Mouse (Mus musculus): ENCODE measurements around the gene Calu. TPM values are rescaled to one million over a fixed set of nuclear protein-coding genes. Genes with fewer than 3 reads are reported as not detected.
"Not testable (repeated sequence)": the region's sequence is repeated elsewhere in the genome, so short reads cannot be mapped to it uniquely, and the experiment has no call there.

Calu gene
- polyA plus RNA-seq, 1 experiment from 2014 or later = 126 TPM

GRCm38 (mm10) chr6:29388606-29389080 is 40.8 kb downstream of the Calu start:
- Histone ChIP-seq H3K4me3 (ENCODE audit: inconsistent target) (no peak overlapping the region), H3K79me2 (ENCODE audit: inconsistent target) (no peaks in the 10 kb centered on the region), H3K27ac (no peak overlapping the region), H3K36me3 (ENCODE audit: inconsistent target) (no peaks in the 10 kb centered on the region)
- WGBS (ENCODE audit: missing documents) = 12% methylated on average over 11 of the region's 11 CpGs

- Histone ChIP-seq H3K4me3 (ENCODE audit: inconsistent target) (no peak overlapping the region), H3K27ac (no peak overlapping the region), H3K79me2 (ENCODE audit: inconsistent target) (no peaks in the 10 kb centered on the region), H3K36me3 (ENCODE audit: inconsistent target) (no peaks in the 10 kb centered on the region)
- 41% methylated on average over 9 of the region's 9 CpGs for WGBS (ENCODE audit: missing documents)
Observed at GRCm38 (mm10) chr6:29389425-29389824, 41.6 kb downstream of the Calu start.

- WGBS (ENCODE audit: missing documents) = 56% methylated on average over 1 of the region's 1 CpGs
- not testable (repeated sequence) for H3K27ac ChIP-seq
Observed at GRCm38 (mm10) chr6:29390500-29390899, 42.6 kb downstream of the Calu start.

GRCm38 (mm10) chr6:29391241-29391640 is 43.4 kb downstream of the Calu start:
- not testable (repeated sequence) for H3K27ac ChIP-seq; H3K4me3 ChIP-seq (ENCODE audit: inconsistent target); H3K36me3 ChIP-seq (ENCODE audit: inconsistent target); H3K79me2 ChIP-seq (ENCODE audit: inconsistent target)
- 84% methylated on average over 8 of the region's 8 CpGs for WGBS (ENCODE audit: missing documents)

More at GRCm38 (mm10) chr6:29390500-29390899, 42.6 kb downstream of the Calu start:
- not testable (repeated sequence) for H3K79me2 ChIP-seq (ENCODE audit: inconsistent target); H3K4me3 ChIP-seq (ENCODE audit: inconsistent target); H3K36me3 ChIP-seq (ENCODE audit: inconsistent target)

GRCm38 (mm10) chr6:29391802-29392201 is 43.9 kb downstream of the Calu start:
- no peaks in the 10 kb centered on the region for H3K79me2 ChIP-seq (ENCODE audit: inconsistent target)
- 76% methylated on average over 4 of the region's 4 CpGs for WGBS (ENCODE audit: missing documents)

GRCm38 (mm10) chr6:29394286-29394685 is 46.4 kb downstream of the Calu start:
- Histone ChIP-seq H3K27ac (no peak overlapping the region), H3K79me2 (ENCODE audit: inconsistent target) (no peaks in the 10 kb centered on the region), H3K36me3 (ENCODE audit: inconsistent target) (no peaks in the 10 kb centered on the region), H3K4me3 (ENCODE audit: inconsistent target) (no peak overlapping the region)
- 100% methylated on average over 1 of the region's 1 CpGs for WGBS (ENCODE audit: missing documents)

More at GRCm38 (mm10) chr6:29391802-29392201, 43.9 kb downstream of the Calu start:
- Histone ChIP-seq H3K4me3 (ENCODE audit: inconsistent target) (no peak overlapping the region), H3K36me3 (ENCODE audit: inconsistent target) (no peaks in the 10 kb centered on the region), H3K27ac (no peak overlapping the region)

GRCm38 (mm10) chr6:29395910-29396713 is 48.2 kb downstream of the Calu start, which contains the start of gene Ccdc136:
TSS of gene Ccdc136 (plus strand) at chr6:29396309.
- no peak within 1 kb of the TSS for H3K4me3 ChIP-seq (ENCODE audit: inconsistent target)
- WGBS (ENCODE audit: missing documents) = 2% methylated on average over 39 of the region's 49 CpGs

GRCm38 (mm10) chr6:29396714-29397540 is 49.1 kb downstream of the Calu start:
- Histone ChIP-seq H3K4me3 (ENCODE audit: inconsistent target) (no peak overlapping the region), H3K27ac (no peak overlapping the region)

More at GRCm38 (mm10) chr6:29395910-29396713, 48.2 kb downstream of the Calu start, which contains the start of gene Ccdc136:
- H3K79me2 ChIP-seq (ENCODE audit: inconsistent target) = no peaks in the 10 kb centered on the region
- no peaks in the 10 kb centered on the region for H3K36me3 ChIP-seq (ENCODE audit: inconsistent target)
- H3K27ac ChIP-seq = no peak within 1 kb of the TSS

GRCm38 (mm10) chr6:29397575-29397974 is 49.7 kb downstream of the Calu start:
- no peak overlapping the region for H3K27ac ChIP-seq
- no peak overlapping the region for H3K4me3 ChIP-seq (ENCODE audit: inconsistent target)
- WGBS (ENCODE audit: missing documents) = 72% methylated on average over 6 of the region's 6 CpGs
- no peaks in the 10 kb centered on the region for H3K36me3 ChIP-seq (ENCODE audit: inconsistent target)
- H3K79me2 ChIP-seq (ENCODE audit: inconsistent target) = no peaks in the 10 kb centered on the region

More at GRCm38 (mm10) chr6:29396714-29397540, 49.1 kb downstream of the Calu start:
- Histone ChIP-seq H3K79me2 (ENCODE audit: inconsistent target) (no peaks in the 10 kb centered on the region), H3K36me3 (ENCODE audit: inconsistent target) (no peaks in the 10 kb centered on the region)
- 30% methylated on average over 24 of the region's 24 CpGs for WGBS (ENCODE audit: missing documents)

GRCm38 (mm10) chr6:29399851-29400250 is 52.0 kb downstream of the Calu start:
- Histone ChIP-seq H3K79me2 (ENCODE audit: inconsistent target) (no peaks in the 10 kb centered on the region), H3K4me3 (ENCODE audit: inconsistent target) (no peak overlapping the region), H3K36me3 (ENCODE audit: inconsistent target) (no peaks in the 10 kb centered on the region), H3K27ac (no peak overlapping the region)
- 81% methylated on average over 4 of the region's 4 CpGs for WGBS (ENCODE audit: missing documents)

GRCm38 (mm10) chr6:29402693-29403342 is 54.9 kb downstream of the Calu start:
- Histone ChIP-seq H3K79me2 (ENCODE audit: inconsistent target) (no peaks in the 10 kb centered on the region), H3K27ac (no peak overlapping the region), H3K36me3 (ENCODE audit: inconsistent target) (no peaks in the 10 kb centered on the region), H3K4me3 (ENCODE audit: inconsistent target) (no peak overlapping the region)
- WGBS (ENCODE audit: missing documents) = 32% methylated on average over 15 of the region's 34 CpGs

GRCm38 (mm10) chr6:29406412-29406811 is 58.5 kb downstream of the Calu start:
- no peak overlapping the region for H3K27ac ChIP-seq
- no peak overlapping the region for H3K4me3 ChIP-seq (ENCODE audit: inconsistent target)
- H3K79me2 ChIP-seq (ENCODE audit: inconsistent target) = no peaks in the 10 kb centered on the region
- no peaks in the 10 kb centered on the region for H3K36me3 ChIP-seq (ENCODE audit: inconsistent target)
- WGBS (ENCODE audit: missing documents) = 77% methylated on average over 6 of the region's 6 CpGs

- Histone ChIP-seq H3K79me2 (ENCODE audit: inconsistent target) (no peaks in the 10 kb centered on the region), H3K27ac (no peak overlapping the region), H3K4me3 (ENCODE audit: inconsistent target) (no peak overlapping the region), H3K36me3 (ENCODE audit: inconsistent target) (no peaks in the 10 kb centered on the region)
- WGBS (ENCODE audit: missing documents) = 49% methylated on average over 9 of the region's 9 CpGs
Observed at GRCm38 (mm10) chr6:29415446-29415845, 67.6 kb downstream of the Calu start.

- Histone ChIP-seq H3K36me3 (ENCODE audit: inconsistent target) (no peaks in the 10 kb centered on the region), H3K27ac (no peak overlapping the region), H3K4me3 (ENCODE audit: inconsistent target) (no peak overlapping the region), H3K79me2 (ENCODE audit: inconsistent target) (no peaks in the 10 kb centered on the region)
- WGBS (ENCODE audit: missing documents) = 6% methylated on average over 2 of the region's 2 CpGs
Observed at GRCm38 (mm10) chr6:29420596-29420995, 72.7 kb downstream of the Calu start.
